Mouse (Mus musculus): ENCODE data around the gene Vsir. TPM values are rescaled to one million over a fixed set of nuclear protein-coding genes. Genes with fewer than 3 reads are reported as not detected.

Gene Vsir
- polyA plus RNA-seq, 1 experiment from 2014 or later: 10.3 TPM

GRCm38 (mm10) chr10:60390904-60391420 lies 44.3 kb downstream of the Vsir start:
- Histone ChIP-seq H3K27ac (ENCODE audit: low read length) (no peak overlapping the region), H3K9me3 (ENCODE audit: control insufficient read depth, low read length) (no peaks in the 10 kb centered on the region), H3K27me3 (replicated peaks; ENCODE audit: control insufficient read depth, insufficient read depth, low read length) (no peaks in the 10 kb centered on the region), H3K4me2 (ENCODE audit: low read depth, low read length) (no peak overlapping the region), H3K36me3 (ENCODE audit: control insufficient read depth, insufficient read depth, low read length) (no peaks in the 10 kb centered on the region), H3K4me3 (ENCODE audit: low read length) (no peak overlapping the region), H3K4me1 (ENCODE audit: control insufficient read depth, insufficient read depth, low read length) (peaks cover 10% of the 10 kb centered on the region; the same call in 1 of the 2 replicates), H3K9ac (ENCODE audit: low read depth, low read length) (no peak overlapping the region)
- WGBS: 72% methylated on average over 5 of the region's 5 CpGs
- no peak for ATAC-seq

GRCm38 (mm10) chr10:60391661-60392060 lies 45.0 kb downstream of the Vsir start:
- no peak for ATAC-seq
- 91% methylated on average over 9 of the region's 9 CpGs for WGBS

GRCm38 (mm10) chr10:60394936-60395335 lies 48.3 kb downstream of the Vsir start:
- Histone ChIP-seq H3K36me3 (ENCODE audit: control insufficient read depth, insufficient read depth, low read length) (no peaks in the 10 kb centered on the region), H3K4me1 (ENCODE audit: control insufficient read depth, insufficient read depth, low read length) (no peaks in the 10 kb centered on the region), H3K4me2 (ENCODE audit: low read depth, low read length) (no peak overlapping the region), H3K27ac (ENCODE audit: low read length) (no peak overlapping the region), H3K9ac (ENCODE audit: low read depth, low read length) (0 out of 2 replicates have a peak overlapping the region, but pooled peaks have one; percentile 21), H3K4me3 (ENCODE audit: low read length) (no peak overlapping the region), H3K27me3 (replicated peaks; ENCODE audit: control insufficient read depth, insufficient read depth, low read length) (no peaks in the 10 kb centered on the region), H3K9me3 (ENCODE audit: control insufficient read depth, low read length) (no peaks in the 10 kb centered on the region)
- WGBS: 62% methylated on average over 7 of the region's 7 CpGs
- ATAC-seq: no peak

More at GRCm38 (mm10) chr10:60391661-60392060, 45.0 kb downstream of the Vsir start:
- Histone ChIP-seq H3K4me2 (ENCODE audit: low read depth, low read length) (no peak overlapping the region), H3K27ac (ENCODE audit: low read length) (no peak overlapping the region), H3K4me1 (ENCODE audit: control insufficient read depth, insufficient read depth, low read length) (peaks cover 10% of the 10 kb centered on the region; the same call in 1 of the 2 replicates), H3K27me3 (replicated peaks; ENCODE audit: control insufficient read depth, insufficient read depth, low read length) (no peaks in the 10 kb centered on the region), H3K4me3 (ENCODE audit: low read length) (no peak overlapping the region), H3K36me3 (ENCODE audit: control insufficient read depth, insufficient read depth, low read length) (no peaks in the 10 kb centered on the region), H3K9me3 (ENCODE audit: control insufficient read depth, low read length) (no peaks in the 10 kb centered on the region), H3K9ac (ENCODE audit: low read depth, low read length) (no peak overlapping the region)

- H3K4me3 ChIP-seq (ENCODE audit: low read length): no peak overlapping the region
- no peak for ATAC-seq
- H3K4me2 ChIP-seq (ENCODE audit: low read depth, low read length): no peak overlapping the region
- no peak overlapping the region for H3K27ac ChIP-seq (ENCODE audit: low read length)
- H3K9ac ChIP-seq (ENCODE audit: low read depth, low read length): no peak overlapping the region
- no peaks in the 10 kb centered on the region for H3K36me3 ChIP-seq (ENCODE audit: control insufficient read depth, insufficient read depth, low read length)
- no peaks in the 10 kb centered on the region for H3K9me3 ChIP-seq (ENCODE audit: control insufficient read depth, low read length)
- 69% methylated on average over 5 of the region's 5 CpGs for WGBS
- H3K4me1 ChIP-seq (ENCODE audit: control insufficient read depth, insufficient read depth, low read length): no peaks in the 10 kb centered on the region
- H3K27me3 ChIP-seq (replicated peaks; ENCODE audit: control insufficient read depth, insufficient read depth, low read length): no peaks in the 10 kb centered on the region
Observed at GRCm38 (mm10) chr10:60395605-60396004, 49.0 kb downstream of the Vsir start.

- Histone ChIP-seq H3K4me2 (ENCODE audit: low read depth, low read length) (no peak overlapping the region), H3K27ac (ENCODE audit: low read length) (no peak overlapping the region), H3K9me3 (ENCODE audit: control insufficient read depth, low read length) (no peaks in the 10 kb centered on the region), H3K27me3 (replicated peaks; ENCODE audit: control insufficient read depth, insufficient read depth, low read length) (no peaks in the 10 kb centered on the region), H3K4me3 (ENCODE audit: low read length) (no peak overlapping the region), H3K4me1 (ENCODE audit: control insufficient read depth, insufficient read depth, low read length) (no peaks in the 10 kb centered on the region), H3K9ac (ENCODE audit: low read depth, low read length) (no peak overlapping the region), H3K36me3 (ENCODE audit: control insufficient read depth, insufficient read depth, low read length) (no peaks in the 10 kb centered on the region)
- ATAC-seq: no peak
- WGBS: 89% methylated on average over 10 of the region's 10 CpGs
Observed at GRCm38 (mm10) chr10:60398051-60398814, 51.6 kb downstream of the Vsir start.

- H3K9ac ChIP-seq (ENCODE audit: low read depth, low read length): 0 out of 2 replicates have a peak within 1 kb of the TSS, but pooled peaks have one; percentile 22
- 59% methylated on average over 7 of the region's 7 CpGs for WGBS
- ATAC-seq: no peak
- no peak within 1 kb of the TSS for H3K4me2 ChIP-seq (ENCODE audit: low read depth, low read length)
- H3K4me3 ChIP-seq (ENCODE audit: low read length): no peak within 1 kb of the TSS
- no peaks in the 10 kb centered on the region for H3K36me3 ChIP-seq (ENCODE audit: control insufficient read depth, insufficient read depth, low read length)
- H3K4me1 ChIP-seq (ENCODE audit: control insufficient read depth, insufficient read depth, low read length): no peaks in the 10 kb centered on the region
- H3K27ac ChIP-seq (ENCODE audit: low read length): no peak within 1 kb of the TSS
- no peaks in the 10 kb centered on the region for H3K27me3 ChIP-seq (replicated peaks; ENCODE audit: control insufficient read depth, insufficient read depth, low read length)
- H3K9me3 ChIP-seq (ENCODE audit: control insufficient read depth, low read length): no peaks in the 10 kb centered on the region
Observed at GRCm38 (mm10) chr10:60399449-60399848, 52.8 kb downstream of the Vsir start, which contains the start of gene Gm17455. Gene Gm17455, plus strand, starts transcription at chr10:60399726.

- Histone ChIP-seq H3K4me1 (ENCODE audit: control insufficient read depth, insufficient read depth, low read length) (0 out of 2 replicates have a peak, but pooled peaks cover under 1% of the 10 kb centered on the region), H3K9me3 (ENCODE audit: control insufficient read depth, low read length) (no peaks in the 10 kb centered on the region), H3K9ac (ENCODE audit: low read depth, low read length) (no peak overlapping the region), H3K27ac (ENCODE audit: low read length) (no peak overlapping the region), H3K27me3 (replicated peaks; ENCODE audit: control insufficient read depth, insufficient read depth, low read length) (no peaks in the 10 kb centered on the region), H3K4me2 (ENCODE audit: low read depth, low read length) (no peak overlapping the region), H3K4me3 (ENCODE audit: low read length) (no peak overlapping the region), H3K36me3 (ENCODE audit: control insufficient read depth, insufficient read depth, low read length) (no peaks in the 10 kb centered on the region)
- 76% methylated on average over 11 of the region's 11 CpGs for whole genome bisulfite sequencing
- ATAC-seq: no peak
Observed at GRCm38 (mm10) chr10:60400507-60401295, 54.0 kb downstream of the Vsir start.

- Histone ChIP-seq H3K27me3 (replicated peaks; ENCODE audit: control insufficient read depth, insufficient read depth, low read length) (no peaks in the 10 kb centered on the region), H3K9ac (ENCODE audit: low read depth, low read length) (no peak overlapping the region), H3K4me2 (ENCODE audit: low read depth, low read length) (no peak overlapping the region), H3K4me3 (ENCODE audit: low read length) (no peak overlapping the region), H3K9me3 (ENCODE audit: control insufficient read depth, low read length) (no peaks in the 10 kb centered on the region), H3K36me3 (ENCODE audit: control insufficient read depth, insufficient read depth, low read length) (no peaks in the 10 kb centered on the region), H3K4me1 (ENCODE audit: control insufficient read depth, insufficient read depth, low read length) (peaks cover 5% of the 10 kb centered on the region; the same call in 1 of the 2 replicates), H3K27ac (ENCODE audit: low read length) (no peak overlapping the region)
- 38% methylated on average over 7 of the region's 7 CpGs for WGBS
- no peak for ATAC-seq
Observed at GRCm38 (mm10) chr10:60405460-60406177, 59.0 kb downstream of the Vsir start.

GRCm38 (mm10) chr10:60407831-60408230 lies 61.2 kb downstream of the Vsir start:
- WGBS: 3% methylated on average over 5 of the region's 5 CpGs

More at GRCm38 (mm10) chr10:60407831-60408230, 61.2 kb downstream of the Vsir start:
- Histone ChIP-seq H3K27ac (ENCODE audit: low read length) (no peak overlapping the region), H3K9me3 (ENCODE audit: control insufficient read depth, low read length) (no peaks in the 10 kb centered on the region), H3K36me3 (ENCODE audit: control insufficient read depth, insufficient read depth, low read length) (no peaks in the 10 kb centered on the region), H3K27me3 (replicated peaks; ENCODE audit: control insufficient read depth, insufficient read depth, low read length) (no peaks in the 10 kb centered on the region), H3K4me1 (ENCODE audit: control insufficient read depth, insufficient read depth, low read length) (peaks cover 5% of the 10 kb centered on the region; the same call in 1 of the 2 replicates), H3K4me3 (ENCODE audit: low read length) (no peak overlapping the region), H3K4me2 (ENCODE audit: low read depth, low read length) (no peak overlapping the region), H3K9ac (ENCODE audit: low read depth, low read length) (no peak overlapping the region)
- no peak; the same call in 1 of the 2 replicates for ATAC-seq

Measured in intestine, embryonic 16.5 days (tissue).